Mouse (Mus musculus): ENCODE measurements around the gene 5031439G07Rik. TPM values are rescaled to one million over a fixed set of nuclear protein-coding genes. Genes with fewer than 3 reads are reported as not detected.

5031439G07Rik gene
- polyA plus RNA-seq, 1 experiment from 2014 or later: 3.5 TPM

GRCm38 (mm10) chr15:84972860-84973543 is 15.3 kb downstream of the 5031439G07Rik start:
- WGBS: 73% methylated on average over 8 of the region's 8 CpGs
- H3K4me3 ChIP-seq: no peak overlapping the region
- H3K27ac ChIP-seq (replicated peaks): no peak overlapping the region
- H3K36me3 ChIP-seq: no peaks in the 10 kb centered on the region
- H3K4me1 ChIP-seq: peaks cover 17% of the 10 kb centered on the region
- H3K9me3 ChIP-seq: no peaks in the 10 kb centered on the region
- no peak for ATAC-seq (ENCODE audit: extremely low read depth, insufficient number of reproducible peaks, low FRiP score, low TSS enrichment)
- no peaks in the 10 kb centered on the region for H3K27me3 ChIP-seq (replicated peaks)
- H3K9ac ChIP-seq: no peak overlapping the region
- no peak overlapping the region for H3K4me2 ChIP-seq

- no peak for ATAC-seq (ENCODE audit: extremely low read depth, insufficient number of reproducible peaks, low FRiP score, low TSS enrichment)
- no peak overlapping the region for H3K4me3 ChIP-seq
- 80% methylated on average over 4 of the region's 4 CpGs for WGBS
Observed at GRCm38 (mm10) chr15:84968534-84968933, 19.8 kb downstream of the 5031439G07Rik start.

GRCm38 (mm10) chr15:84965575-84966360 is 22.6 kb downstream of the 5031439G07Rik start:
- ATAC-seq (ENCODE audit: extremely low read depth, insufficient number of reproducible peaks, low FRiP score, low TSS enrichment): no peak
- Histone ChIP-seq H3K4me2 (no peak overlapping the region), H3K27ac (replicated peaks) (no peak overlapping the region), H3K9me3 (no peaks in the 10 kb centered on the region), H3K36me3 (no peaks in the 10 kb centered on the region), H3K4me3 (no peak overlapping the region), H3K4me1 (0 out of 2 replicates have a peak, but pooled peaks cover under 1% of the 10 kb centered on the region), H3K27me3 (replicated peaks) (no peaks in the 10 kb centered on the region), H3K9ac (no peak overlapping the region)
- 51% methylated on average over 7 of the region's 7 CpGs for WGBS

More at GRCm38 (mm10) chr15:84968534-84968933, 19.8 kb downstream of the 5031439G07Rik start:
- Histone ChIP-seq H3K27me3 (replicated peaks) (no peaks in the 10 kb centered on the region), H3K4me1 (no peaks in the 10 kb centered on the region), H3K27ac (replicated peaks) (no peak overlapping the region), H3K9me3 (no peaks in the 10 kb centered on the region), H3K9ac (no peak overlapping the region), H3K4me2 (no peak overlapping the region), H3K36me3 (no peaks in the 10 kb centered on the region)

GRCm38 (mm10) chr15:84964771-84965170 is 23.6 kb downstream of the 5031439G07Rik start:
- Histone ChIP-seq H3K27me3 (replicated peaks) (no peaks in the 10 kb centered on the region), H3K9me3 (no peaks in the 10 kb centered on the region), H3K4me2 (no peak overlapping the region), H3K36me3 (no peaks in the 10 kb centered on the region), H3K9ac (no peak overlapping the region), H3K4me3 (no peak overlapping the region), H3K27ac (replicated peaks) (no peak overlapping the region), H3K4me1 (0 out of 2 replicates have a peak, but pooled peaks cover 4% of the 10 kb centered on the region)
- 83% methylated on average over 5 of the region's 5 CpGs for WGBS
- ATAC-seq (ENCODE audit: extremely low read depth, insufficient number of reproducible peaks, low FRiP score, low TSS enrichment): no peak

GRCm38 (mm10) chr15:84962518-84962917 is 25.8 kb downstream of the 5031439G07Rik start:
- no peak overlapping the region for H3K9ac ChIP-seq
- H3K4me3 ChIP-seq: no peak overlapping the region
- H3K27me3 ChIP-seq (replicated peaks): no peaks in the 10 kb centered on the region
- WGBS: 85% methylated on average over 2 of the region's 2 CpGs
- no peak overlapping the region for H3K4me2 ChIP-seq
- H3K4me1 ChIP-seq: 0 out of 2 replicates have a peak, but pooled peaks cover 8% of the 10 kb centered on the region
- H3K36me3 ChIP-seq: peaks cover 9% of the 10 kb centered on the region; the same call in 1 of the 2 replicates
- H3K9me3 ChIP-seq: no peaks in the 10 kb centered on the region
- no peak for ATAC-seq (ENCODE audit: extremely low read depth, insufficient number of reproducible peaks, low FRiP score, low TSS enrichment)
- H3K27ac ChIP-seq (replicated peaks): no peak overlapping the region

GRCm38 (mm10) chr15:84960692-84961091 is 27.7 kb downstream of the 5031439G07Rik start:
- 25% methylated on average over 8 of the region's 8 CpGs for WGBS

GRCm38 (mm10) chr15:84959891-84960290 is 28.5 kb downstream of the 5031439G07Rik start:
- no peaks in the 10 kb centered on the region for H3K27me3 ChIP-seq (replicated peaks)
- no peaks in the 10 kb centered on the region for H3K9me3 ChIP-seq
- H3K4me1 ChIP-seq: 0 out of 2 replicates have a peak, but pooled peaks cover 8% of the 10 kb centered on the region
- no peak overlapping the region for H3K4me3 ChIP-seq
- peaks cover 22% of the 10 kb centered on the region for H3K36me3 ChIP-seq
- H3K27ac ChIP-seq (replicated peaks): no peak overlapping the region
- no peak overlapping the region for H3K4me2 ChIP-seq
- 83% methylated on average over 6 of the region's 6 CpGs for WGBS
- H3K9ac ChIP-seq: no peak overlapping the region
- no peak for ATAC-seq (ENCODE audit: extremely low read depth, insufficient number of reproducible peaks, low FRiP score, low TSS enrichment)

More at GRCm38 (mm10) chr15:84960692-84961091, 27.7 kb downstream of the 5031439G07Rik start:
- Histone ChIP-seq H3K36me3 (peaks cover 14% of the 10 kb centered on the region), H3K4me2 (no peak overlapping the region), H3K9me3 (no peaks in the 10 kb centered on the region), H3K4me3 (no peak overlapping the region), H3K27me3 (replicated peaks) (no peaks in the 10 kb centered on the region), H3K9ac (no peak overlapping the region), H3K4me1 (0 out of 2 replicates have a peak, but pooled peaks cover 8% of the 10 kb centered on the region), H3K27ac (replicated peaks) (no peak overlapping the region)
- no peak for ATAC-seq (ENCODE audit: extremely low read depth, insufficient number of reproducible peaks, low FRiP score, low TSS enrichment)

GRCm38 (mm10) chr15:84958331-84958730 is 30.0 kb downstream of the 5031439G07Rik start:
- Histone ChIP-seq H3K9ac (no peak overlapping the region), H3K27ac (replicated peaks) (no peak overlapping the region), H3K4me3 (no peak overlapping the region), H3K27me3 (replicated peaks) (no peaks in the 10 kb centered on the region), H3K9me3 (no peaks in the 10 kb centered on the region), H3K36me3 (peaks cover 32% of the 10 kb centered on the region), H3K4me1 (0 out of 2 replicates have a peak, but pooled peaks cover 8% of the 10 kb centered on the region), H3K4me2 (no peak overlapping the region)
- WGBS: 83% methylated on average over 3 of the region's 3 CpGs
- no peak for ATAC-seq (ENCODE audit: extremely low read depth, insufficient number of reproducible peaks, low FRiP score, low TSS enrichment)

GRCm38 (mm10) chr15:84957851-84958250 is 30.5 kb downstream of the 5031439G07Rik start:
- no peak overlapping the region for H3K9ac ChIP-seq
- no peak overlapping the region for H3K4me2 ChIP-seq
- H3K4me3 ChIP-seq: no peak overlapping the region
- H3K27ac ChIP-seq (replicated peaks): no peak overlapping the region
- no peaks in the 10 kb centered on the region for H3K27me3 ChIP-seq (replicated peaks)
- 40% methylated on average over 3 of the region's 3 CpGs for WGBS
- H3K36me3 ChIP-seq: peaks cover 36% of the 10 kb centered on the region
- no peaks in the 10 kb centered on the region for H3K9me3 ChIP-seq
- 0 out of 2 replicates have a peak, but pooled peaks cover 8% of the 10 kb centered on the region for H3K4me1 ChIP-seq
- no peak for ATAC-seq (ENCODE audit: extremely low read depth, insufficient number of reproducible peaks, low FRiP score, low TSS enrichment)

- 91% methylated on average over 11 of the region's 11 CpGs for WGBS
- H3K36me3 ChIP-seq: peaks cover 75% of the 10 kb centered on the region
- ATAC-seq (ENCODE audit: extremely low read depth, insufficient number of reproducible peaks, low FRiP score, low TSS enrichment): no peak
Observed at GRCm38 (mm10) chr15:84953259-84953658, 35.1 kb downstream of the 5031439G07Rik start.

GRCm38 (mm10) chr15:84950053-84950452 is 38.3 kb downstream of the 5031439G07Rik start:
- 84% methylated on average over 4 of the region's 4 CpGs for WGBS
- Histone ChIP-seq H3K9me3 (no peaks in the 10 kb centered on the region), H3K27ac (replicated peaks) (no peak overlapping the region), H3K4me1 (peaks cover 15% of the 10 kb centered on the region), H3K4me2 (no peak overlapping the region), H3K36me3 (peaks cover 66% of the 10 kb centered on the region), H3K27me3 (replicated peaks) (no peaks in the 10 kb centered on the region), H3K4me3 (no peak overlapping the region), H3K9ac (no peak overlapping the region)
- no peak for ATAC-seq (ENCODE audit: extremely low read depth, insufficient number of reproducible peaks, low FRiP score, low TSS enrichment)

More at GRCm38 (mm10) chr15:84953259-84953658, 35.1 kb downstream of the 5031439G07Rik start:
- Histone ChIP-seq H3K4me2 (no peak overlapping the region), H3K4me3 (no peak overlapping the region), H3K27ac (replicated peaks) (no peak overlapping the region), H3K27me3 (replicated peaks) (no peaks in the 10 kb centered on the region), H3K9me3 (no peaks in the 10 kb centered on the region), H3K9ac (no peak overlapping the region), H3K4me1 (peaks cover 19% of the 10 kb centered on the region)

Data from heart, embryonic 13.5 days (tissue).